Mouse (Mus musculus): ENCODE data around the gene Lsm8.
"Not testable (repeated sequence)": the region's sequence is repeated elsewhere in the genome, so short reads cannot be mapped to it uniquely, and the experiment has no call there.

The Lsm8 gene

DNA sequence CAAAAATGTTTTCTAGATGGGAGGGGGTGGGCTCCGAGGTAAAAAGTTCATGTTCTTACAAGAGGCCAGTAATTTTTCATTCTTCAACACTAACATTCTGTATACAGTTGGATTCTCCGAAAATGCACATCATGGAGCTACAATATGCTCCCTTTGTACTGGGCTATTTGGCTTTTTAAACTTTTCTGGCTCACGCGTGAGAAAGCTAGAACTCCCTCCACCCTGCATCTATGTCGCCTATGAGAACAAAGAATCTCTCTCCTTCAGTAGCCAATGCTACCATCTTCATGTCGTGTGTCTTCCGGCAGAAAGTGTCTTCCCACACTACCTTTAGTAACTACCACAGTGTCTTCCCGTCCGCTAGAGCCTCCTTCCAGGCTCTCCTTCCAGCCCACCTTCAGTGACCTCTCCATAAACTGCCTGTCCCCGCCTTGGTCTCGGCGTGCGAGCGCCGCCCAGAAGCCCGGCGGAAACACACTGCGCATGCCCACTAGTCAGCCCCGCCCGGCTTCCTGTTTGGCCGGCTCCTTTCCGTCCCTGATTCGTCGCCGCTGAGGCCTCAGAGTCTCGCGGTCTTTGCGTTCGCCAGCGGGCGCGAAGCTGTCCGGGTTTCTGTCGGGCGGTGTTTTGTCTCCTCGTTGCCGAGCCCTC is at the start of gene Lsm8:
Gene Lsm8 (plus strand): TSS at position 529 of the 651 bp plus-strand sequence.
- peak; percentile 92 to 94 for DNase-seq (ENCODE audit: low read depth in 1 of 2, low spot score in 2 of 2)

DNA sequence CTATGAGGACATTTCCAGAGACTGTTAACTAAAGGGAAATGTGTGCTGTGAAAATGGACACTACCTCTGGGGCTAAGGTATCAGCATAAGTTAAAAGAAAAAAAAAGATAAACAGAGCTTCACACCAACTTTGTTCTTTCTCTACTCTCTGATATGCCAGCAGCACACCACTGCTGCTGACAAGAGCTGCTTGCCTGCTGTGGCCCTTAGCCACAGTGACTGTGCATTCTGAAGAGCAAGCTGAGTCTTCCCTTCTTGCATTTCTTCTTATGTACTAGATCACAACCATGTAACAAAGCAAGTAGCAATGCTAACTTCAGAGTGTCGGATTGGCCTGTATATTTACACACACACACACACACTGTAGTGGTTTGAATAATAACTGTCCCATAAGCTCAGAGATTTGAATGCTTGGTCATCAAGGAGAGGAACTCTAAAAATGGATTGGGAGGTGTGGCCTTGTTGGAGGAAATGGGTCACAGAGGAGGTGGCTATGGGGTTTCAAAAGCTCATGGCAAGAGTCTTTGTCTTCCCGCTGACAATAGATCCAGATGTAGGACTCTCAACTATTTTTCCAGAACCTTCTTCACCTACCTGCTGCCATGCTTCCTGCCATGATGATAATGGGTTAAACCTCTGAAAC is 47.4 kb upstream of the Lsm8 start:
- DNase-seq (ENCODE audit: low read depth in 1 of 2, low spot score in 2 of 2): no peak

DNA sequence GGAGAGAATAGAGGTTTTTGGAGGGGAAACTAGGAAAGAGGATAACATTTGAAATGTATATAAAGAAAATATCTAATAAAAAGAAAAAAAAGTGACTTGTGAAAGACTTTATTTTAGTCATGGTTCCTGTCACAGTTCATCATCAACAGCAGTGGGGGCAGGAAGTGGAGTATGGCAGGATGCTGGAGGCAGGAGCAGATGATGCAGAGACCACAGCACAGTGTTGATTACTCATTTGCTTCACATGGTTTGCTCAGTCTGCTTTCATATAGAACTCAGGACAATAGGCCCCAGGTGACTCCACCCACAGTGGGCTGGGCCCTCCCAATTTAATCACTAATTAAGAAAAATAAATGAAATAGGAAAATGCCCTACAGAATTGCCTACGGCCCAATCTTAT is 35.8 kb upstream of the Lsm8 start:
- DNase-seq (ENCODE audit: low read depth in 1 of 2, low spot score in 2 of 2): no peak

- no peak for DNase-seq (ENCODE audit: low read depth in 1 of 2, low spot score in 2 of 2)
Measured at GRCm38 (mm10) chr6:18815606-18816005, 32.8 kb upstream of the Lsm8 start.

DNA sequence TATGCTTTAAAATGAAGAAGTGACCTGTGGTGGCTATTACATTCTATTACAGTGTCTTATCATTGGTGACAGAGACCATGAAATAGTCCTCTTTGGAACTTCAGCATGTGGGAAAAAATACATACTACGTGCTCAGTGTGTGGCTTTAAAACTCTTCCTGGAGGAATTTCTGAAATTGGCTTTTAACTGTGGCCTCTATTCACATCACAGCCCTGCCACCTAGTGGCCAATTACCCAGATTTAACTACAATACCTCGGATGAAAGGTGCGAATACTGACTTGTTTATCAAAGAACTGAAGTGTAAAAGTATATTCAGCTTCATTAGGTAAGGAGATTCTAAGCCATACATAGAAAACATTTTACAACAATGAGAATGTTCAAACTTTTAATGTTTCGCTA is 29.0 kb upstream of the Lsm8 start:
- DNase-seq (ENCODE audit: low read depth in 1 of 2, low spot score in 2 of 2): no peak

- DNase-seq (ENCODE audit: low read depth in 1 of 2, low spot score in 2 of 2): no peak
Measured at GRCm38 (mm10) chr6:18820246-18820645, 28.1 kb upstream of the Lsm8 start.

- DNase-seq (ENCODE audit: low read depth in 1 of 2, low spot score in 2 of 2): no peak
Measured at GRCm38 (mm10) chr6:18822812-18823211, 25.6 kb upstream of the Lsm8 start.

DNA sequence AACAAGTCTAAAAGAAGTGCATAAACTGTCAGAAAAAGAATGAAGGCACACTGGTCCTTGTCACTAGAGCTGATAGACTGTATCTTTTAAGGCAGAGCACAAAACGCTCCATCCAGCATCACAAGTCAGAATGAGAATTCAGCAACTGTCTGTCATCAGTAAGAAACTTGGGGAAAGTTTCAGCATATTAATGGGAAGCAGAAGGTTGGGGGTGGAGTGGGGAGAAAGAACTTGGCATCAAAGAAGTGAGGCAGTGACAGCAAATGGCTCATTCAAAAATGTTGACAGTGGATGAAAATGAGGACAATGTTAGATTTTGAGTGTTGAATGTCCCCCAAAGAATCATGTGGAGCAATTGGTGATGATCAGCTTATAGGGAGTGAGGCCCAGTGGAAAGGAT is 15.4 kb upstream of the Lsm8 start:
- no peak for DNase-seq (ENCODE audit: low read depth in 1 of 2, low spot score in 2 of 2)

DNA sequence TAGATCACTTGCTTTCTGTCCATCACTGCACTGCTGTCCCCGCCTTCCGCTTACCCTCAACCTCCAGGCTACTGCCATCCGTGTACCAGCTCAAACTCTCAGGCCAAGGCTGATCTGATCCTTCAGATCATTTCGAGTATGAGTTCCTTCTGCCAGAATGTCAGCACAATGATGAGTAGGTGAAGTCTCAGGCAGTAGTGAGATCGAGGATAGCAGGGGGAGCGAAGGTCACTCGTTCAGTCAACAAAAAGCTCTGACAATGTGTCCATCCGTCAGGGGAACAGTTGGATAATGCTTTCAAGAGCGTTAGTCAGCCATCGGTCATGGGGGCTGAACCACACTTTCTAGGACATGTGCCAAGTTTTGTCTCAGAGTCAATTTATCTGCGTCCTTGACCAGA is 3.9 kb upstream of the Lsm8 start:
- DNase-seq (ENCODE audit: low read depth in 1 of 2, low spot score in 2 of 2): not testable (repeated sequence)

- not testable (repeated sequence) for DNase-seq (ENCODE audit: low read depth in 1 of 2, low spot score in 2 of 2)
Measured at GRCm38 (mm10) chr6:18845571-18845970, 2.8 kb upstream of the Lsm8 start.

DNA sequence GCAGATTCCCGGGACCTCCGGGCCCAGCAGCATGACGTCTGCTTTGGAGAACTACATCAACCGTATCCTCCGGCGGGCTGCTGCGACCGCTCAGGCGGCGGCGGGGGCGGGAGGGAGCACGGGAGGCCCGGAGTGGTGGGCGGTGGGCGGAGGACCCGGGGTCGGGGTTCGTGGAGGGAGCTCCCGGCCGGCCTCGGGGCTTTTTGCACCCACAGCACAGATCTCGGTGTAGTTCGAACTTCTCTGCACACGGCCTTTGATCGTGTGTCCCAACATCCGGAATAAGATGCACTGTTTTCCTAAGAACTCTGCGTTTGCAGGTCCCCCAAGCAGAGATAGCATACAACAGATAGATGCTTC is 303 bp downstream of the Lsm8 start:
- DNase-seq (ENCODE audit: low read depth in 1 of 2, low spot score in 2 of 2): no peak

GRCm38 (mm10) chr6:18855323-18855722 is 6.9 kb downstream of the Lsm8 start:
- no peak for DNase-seq (ENCODE audit: low read depth in 1 of 2, low spot score in 2 of 2)

GRCm38 (mm10) chr6:18856487-18857078 is 8.2 kb downstream of the Lsm8 start:
- no peak for DNase-seq (ENCODE audit: low read depth in 1 of 2, low spot score in 2 of 2)

DNA sequence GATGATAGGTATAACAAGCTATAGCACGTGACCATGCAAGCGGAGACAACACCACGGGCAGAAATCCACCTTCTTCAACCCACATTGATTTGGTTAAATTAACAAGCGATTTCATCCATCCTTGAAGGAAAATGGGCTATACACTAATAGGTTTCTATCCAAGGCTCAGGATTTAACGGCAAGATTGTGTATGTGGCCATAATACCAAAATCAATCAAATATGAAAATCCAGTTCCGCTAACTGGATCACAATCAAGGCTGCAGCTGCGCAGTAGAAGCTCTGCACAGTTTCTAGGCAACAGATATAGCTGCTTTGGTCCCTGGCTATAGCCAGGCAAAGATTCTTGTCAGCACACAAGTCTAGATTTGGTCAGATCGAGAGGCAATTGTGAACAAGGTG is 17.6 kb downstream of the Lsm8 start, which contains the start of gene Ankrd7:
Gene Ankrd7 (plus strand): TSS at position 301 of the 400 bp plus-strand sequence.
- DNase-seq (ENCODE audit: low read depth in 1 of 2, low spot score in 2 of 2): no peak

DNA sequence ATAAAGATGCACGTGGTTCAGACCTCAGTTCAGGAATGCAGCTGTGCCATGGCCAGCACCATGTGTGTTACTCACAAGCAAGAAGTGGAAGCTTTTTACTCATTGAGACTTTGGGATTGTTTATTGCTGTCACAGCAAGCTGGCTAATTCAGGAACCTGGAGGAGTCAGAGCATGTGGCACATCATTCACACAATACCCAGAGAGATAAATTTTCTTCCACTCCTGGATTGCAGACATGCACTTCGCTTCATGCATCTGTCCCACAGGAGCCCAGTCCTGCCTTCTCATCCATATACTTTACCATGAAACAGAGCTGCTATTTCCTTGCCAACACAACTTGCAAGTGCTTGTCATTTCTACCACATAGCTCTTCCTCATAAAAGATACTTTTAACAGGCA is 40.7 kb downstream of the Lsm8 start:
- no peak for DNase-seq (ENCODE audit: low read depth in 1 of 2, low spot score in 2 of 2)

- DNase-seq (ENCODE audit: low read depth in 1 of 2, low spot score in 2 of 2): no peak
Measured at GRCm38 (mm10) chr6:18894142-18894541, 45.8 kb downstream of the Lsm8 start.
